Mouse (Mus musculus): ENCODE measurements around the gene Clic1.

GRCm38 (mm10) chr17:35013221-35013620 lies 36.5 kb upstream of the Clic1 start:
- TF ChIP-seq GATA1 (IDR thresholded peaks at IDR 0.05; ENCODE audit: low read length): no peak
- no peak for TF ChIP-seq TAL1 (IDR thresholded peaks at IDR 0.05; ENCODE audit: low read length)
